Mouse (Mus musculus) brain, embryonic 14.5 days (tissue): ENCODE measurements at regions not wholly inside any gene's neighbourhood (a gene's known extent, or its start where the extent isn't known, plus 50 kb on each side); places are given as distances from the start of the nearest gene placed in this dataset.

ENCODE experiments used
- CTCF ChIP-seq: fragments of 200-500 bp; IDR thresholded peaks from 2 replicates; pipeline ENCODE4 v1.5.1; 2012; ENCODE audit warnings: inconsistent platforms, mild to moderate bottlenecking, moderate library complexity, borderline replicate concordance; ENCODE audit not compliant: insufficient read depth, insufficient read length; ENCODE audit errors: extremely low read depth
- POLR2A ChIP-seq: fragments of 200-500 bp; IDR thresholded peaks from 2 replicates; pipeline ENCODE4 v1.6.1; 2012; ENCODE audit warnings: mild to moderate bottlenecking, inconsistent platforms, borderline replicate concordance; ENCODE audit not compliant: poor library complexity, insufficient read depth, insufficient read length, severe bottlenecking; ENCODE audit errors: extremely low read depth

GRCm38 (mm10) chr8:97397327-97397719 is 1509.0 kb upstream of the Got2 start:
- TF ChIP-seq POLR2A (no peak), CTCF (no peak)
